Mouse (Mus musculus) G1E (cell line): Measurements from ENCODE around the gene Fosb.

Experiments
- CTCF ChIP-seq: IDR thresholded peaks from 2 replicates; pipeline ENCODE4 v1.5.1; 2012; ENCODE audit warnings: low read depth, low read length, inconsistent platforms, mixed read lengths
- GATA1 ChIP-seq: IDR thresholded peaks from 2 replicates; pipeline ENCODE4 v1.6.1; 2012; ENCODE audit warnings: borderline replicate concordance, low read length, inconsistent platforms, mixed read lengths
- POLR2AphosphoS5 ChIP-seq: IDR thresholded peaks from 2 replicates; pipeline ENCODE4 v1.6.1; 2012; ENCODE audit warnings: low read depth, low read length, inconsistent platforms; ENCODE audit not compliant: insufficient replicate concordance
- TAL1 ChIP-seq: conservative IDR thresholded peaks from 2 replicates; pipeline ENCODE4 v1.6.1; 2012; ENCODE audit warnings: low read depth, low read length, inconsistent platforms, mixed read lengths

- no peak for TF ChIP-seq CTCF
- TF ChIP-seq TAL1: no peak
- 0 out of 2 replicates have a peak, but pooled peaks have one; percentile 41 for TF ChIP-seq POLR2AphosphoS5
- no peak for TF ChIP-seq GATA1
These were observed 54.5 kb downstream of the Fosb start for GRCm38 (mm10) chr7:19255395-19255794.
